Mouse (Mus musculus): Measurements from ENCODE around the gene Fzr1.

Gene Fzr1

GRCm38 (mm10) chr10:81402227-81402765 is 24.0 kb upstream of the Fzr1 start:
- DNase-seq (ENCODE audit: low spot score): no peak

DNA sequence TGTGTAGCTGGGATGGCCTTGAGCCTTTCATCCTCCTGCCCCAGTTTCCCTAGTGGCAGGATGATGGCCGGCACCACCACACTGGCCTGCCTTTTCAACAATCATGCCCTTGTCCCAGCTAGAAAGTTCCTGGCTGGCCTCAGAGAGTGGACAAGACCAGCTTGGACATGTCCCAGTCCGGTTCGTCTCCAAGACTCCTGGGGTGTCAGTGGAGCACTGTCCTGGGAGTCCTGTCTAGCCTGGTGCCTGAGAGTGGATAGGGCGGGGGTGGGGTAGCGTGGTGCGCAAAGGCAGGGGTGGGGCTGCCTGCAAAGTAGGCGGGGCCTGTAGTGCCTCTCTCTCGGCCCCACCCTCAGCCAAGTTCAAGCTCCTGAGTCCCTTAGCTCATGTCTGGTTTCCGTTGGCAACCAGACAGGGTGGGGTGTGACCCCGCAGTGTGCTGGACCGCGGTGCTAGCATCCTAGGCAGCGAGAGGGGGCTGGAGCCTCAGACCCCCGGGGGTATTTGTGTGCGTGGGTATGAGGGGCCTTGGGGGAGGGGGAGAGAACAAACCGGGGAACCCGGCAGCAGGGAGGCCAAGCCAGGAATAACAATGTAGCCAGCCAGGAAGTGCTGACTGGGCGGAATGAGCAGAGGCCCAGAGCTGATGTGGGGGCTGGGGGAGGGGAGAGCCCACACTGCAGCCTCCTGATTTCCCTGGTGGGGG is 23.4 kb upstream of the Fzr1 start:
- DNase-seq (ENCODE audit: low spot score): no peak

DNA sequence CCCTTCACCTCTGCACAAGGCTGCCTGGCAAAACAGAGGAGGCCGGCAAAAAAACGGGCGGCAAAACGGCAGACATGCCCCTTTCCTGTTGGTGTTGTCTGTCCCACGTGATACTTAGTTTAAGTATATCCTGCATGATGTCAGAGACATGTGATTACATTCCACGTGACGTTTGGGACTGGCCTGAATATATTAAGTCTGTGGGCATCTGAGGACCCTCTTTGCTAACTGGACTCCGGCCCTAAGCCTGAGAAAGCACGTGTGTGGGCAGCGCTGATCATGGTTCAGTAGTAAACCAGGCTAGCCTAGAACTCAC is 22.8 kb upstream of the Fzr1 start:
- no peak for DNase-seq (ENCODE audit: low spot score)

GRCm38 (mm10) chr10:81400371-81401204 is 22.3 kb upstream of the Fzr1 start:
- DNase-seq (ENCODE audit: low spot score): no peak

- DNase-seq (ENCODE audit: low spot score): no peak
Observed at GRCm38 (mm10) chr10:81399798-81400308, 21.5 kb upstream of the Fzr1 start.

DNA sequence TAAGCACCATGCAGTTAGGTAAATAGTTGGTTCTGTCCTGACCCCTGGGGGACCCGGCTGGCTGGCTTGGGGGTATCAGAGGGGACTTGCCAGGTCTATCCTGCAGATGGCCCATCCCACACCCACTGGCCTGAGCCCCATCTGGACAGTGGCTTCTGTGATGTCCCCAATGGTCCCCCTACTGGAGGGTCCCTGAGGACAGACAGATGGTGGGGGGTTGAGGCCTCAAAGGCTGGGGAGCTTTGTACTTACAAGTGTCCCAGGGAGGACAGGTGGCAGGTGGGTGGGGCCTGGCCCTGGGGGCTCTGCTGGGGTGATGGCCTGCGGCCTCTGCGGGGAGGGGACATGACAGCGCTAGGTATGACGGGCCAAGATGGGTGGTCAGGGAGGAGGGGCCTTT is 21.0 kb upstream of the Fzr1 start:
- no peak for DNase-seq (ENCODE audit: low spot score)

DNA sequence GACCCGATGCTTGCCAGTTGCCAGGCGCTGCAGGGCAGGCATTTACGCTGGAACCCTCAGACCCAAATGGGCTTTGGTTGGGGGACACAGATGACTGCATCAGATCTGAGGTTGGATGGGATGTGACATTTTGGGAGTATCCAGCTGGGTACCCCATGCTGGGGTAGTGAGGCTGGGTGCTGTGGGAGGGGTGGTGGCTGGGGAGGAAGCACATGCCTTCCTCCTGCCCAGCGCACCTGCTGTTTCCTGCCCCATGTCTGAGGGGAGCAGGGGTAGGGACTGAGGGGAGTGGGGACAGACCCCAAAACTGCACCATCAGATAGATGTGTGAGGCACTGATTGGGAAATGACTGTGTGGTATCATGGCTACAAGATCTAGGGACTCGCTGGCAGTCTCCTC is 18.4 kb upstream of the Fzr1 start:
- no peak for DNase-seq (ENCODE audit: low spot score)

DNA sequence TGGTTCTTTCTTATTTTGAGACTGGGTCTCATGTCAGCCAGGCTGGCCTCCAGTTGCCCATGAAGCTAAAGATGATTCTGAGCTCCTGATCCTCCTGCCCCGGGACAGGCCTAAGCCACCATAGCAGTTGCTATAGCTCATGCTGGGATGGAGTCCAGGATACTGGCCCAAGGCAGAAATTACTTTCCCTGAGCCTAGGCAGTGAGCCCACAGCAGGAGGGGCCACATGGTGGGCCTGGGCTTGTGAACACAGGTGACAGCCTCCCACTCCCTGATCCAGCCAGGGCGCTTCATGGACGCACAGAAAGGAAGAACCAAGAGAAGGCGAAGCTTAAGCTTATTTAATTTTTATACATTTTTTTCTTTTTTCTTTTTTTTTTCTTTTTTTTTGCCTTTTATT is 17.5 kb upstream of the Fzr1 start:
- DNase-seq (ENCODE audit: low spot score): no peak

GRCm38 (mm10) chr10:81395127-81395526 is 16.8 kb upstream of the Fzr1 start:
- peak; percentile 67 for DNase-seq (ENCODE audit: low spot score)

GRCm38 (mm10) chr10:81393456-81394063 is 15.2 kb upstream of the Fzr1 start:
- DNase-seq (ENCODE audit: low spot score): no peak

DNA sequence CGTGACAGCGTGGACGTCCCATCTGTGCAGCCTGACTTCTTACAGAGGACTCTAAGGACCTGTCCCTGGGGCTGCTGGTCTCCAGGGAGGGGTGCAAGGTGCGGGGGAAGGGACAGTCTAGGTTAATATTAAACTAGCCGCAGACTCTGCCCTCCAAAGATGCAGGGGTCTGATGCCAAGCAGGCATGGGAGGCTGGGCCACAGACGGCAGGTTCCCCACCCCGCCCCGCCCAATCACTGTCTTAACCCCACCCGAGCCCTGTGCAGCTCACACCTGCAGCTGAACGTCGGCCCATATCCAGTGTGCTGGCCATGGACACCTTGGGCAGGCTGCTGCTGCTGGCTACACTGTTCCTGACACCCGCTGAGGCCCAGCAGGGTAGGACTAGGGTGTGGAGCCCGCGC is 14.5 kb upstream of the Fzr1 start, which contains the start of gene Smim24:
Gene Smim24 (plus strand): TSS at position 271 of the 405 bp plus-strand sequence.
- no peak for DNase-seq (ENCODE audit: low spot score)

DNA sequence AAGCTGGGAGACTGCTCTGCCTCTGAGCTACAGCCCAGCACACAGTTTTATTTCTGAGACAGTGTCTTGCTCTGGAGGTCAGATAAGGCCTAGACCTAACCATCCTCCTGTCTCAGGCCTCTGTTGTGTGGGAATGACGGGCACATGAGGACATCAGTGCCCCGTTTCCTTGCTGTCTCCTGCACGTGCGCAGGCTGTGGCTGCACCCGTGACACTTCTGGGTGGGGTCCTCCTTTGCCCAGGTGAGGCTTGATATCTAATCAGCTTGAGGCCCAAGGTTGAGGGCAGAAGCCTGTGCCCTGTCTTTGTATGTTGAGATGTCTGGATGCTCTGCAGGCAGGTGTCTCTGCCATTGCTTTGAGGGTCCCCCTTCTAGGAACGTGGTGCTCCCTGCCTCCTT is 14.0 kb upstream of the Fzr1 start:
- no peak for DNase-seq (ENCODE audit: low spot score)

DNA sequence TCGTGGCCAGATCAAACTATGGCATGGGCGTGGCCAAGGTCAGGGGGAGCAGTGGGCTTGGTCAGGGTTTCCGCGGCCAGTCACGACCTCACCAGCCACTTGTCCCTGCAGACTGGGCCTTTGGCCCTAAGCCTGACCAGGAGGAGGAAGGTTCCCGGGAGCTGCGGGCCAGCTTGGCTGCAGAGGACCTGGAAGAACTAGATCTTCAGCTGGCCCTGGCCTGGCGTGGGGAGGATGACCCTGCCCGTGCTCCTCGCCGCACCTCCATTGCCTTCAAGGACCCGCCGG is 12.3 kb upstream of the Fzr1 start:
- no peak for DNase-seq (ENCODE audit: low spot score)

DNA sequence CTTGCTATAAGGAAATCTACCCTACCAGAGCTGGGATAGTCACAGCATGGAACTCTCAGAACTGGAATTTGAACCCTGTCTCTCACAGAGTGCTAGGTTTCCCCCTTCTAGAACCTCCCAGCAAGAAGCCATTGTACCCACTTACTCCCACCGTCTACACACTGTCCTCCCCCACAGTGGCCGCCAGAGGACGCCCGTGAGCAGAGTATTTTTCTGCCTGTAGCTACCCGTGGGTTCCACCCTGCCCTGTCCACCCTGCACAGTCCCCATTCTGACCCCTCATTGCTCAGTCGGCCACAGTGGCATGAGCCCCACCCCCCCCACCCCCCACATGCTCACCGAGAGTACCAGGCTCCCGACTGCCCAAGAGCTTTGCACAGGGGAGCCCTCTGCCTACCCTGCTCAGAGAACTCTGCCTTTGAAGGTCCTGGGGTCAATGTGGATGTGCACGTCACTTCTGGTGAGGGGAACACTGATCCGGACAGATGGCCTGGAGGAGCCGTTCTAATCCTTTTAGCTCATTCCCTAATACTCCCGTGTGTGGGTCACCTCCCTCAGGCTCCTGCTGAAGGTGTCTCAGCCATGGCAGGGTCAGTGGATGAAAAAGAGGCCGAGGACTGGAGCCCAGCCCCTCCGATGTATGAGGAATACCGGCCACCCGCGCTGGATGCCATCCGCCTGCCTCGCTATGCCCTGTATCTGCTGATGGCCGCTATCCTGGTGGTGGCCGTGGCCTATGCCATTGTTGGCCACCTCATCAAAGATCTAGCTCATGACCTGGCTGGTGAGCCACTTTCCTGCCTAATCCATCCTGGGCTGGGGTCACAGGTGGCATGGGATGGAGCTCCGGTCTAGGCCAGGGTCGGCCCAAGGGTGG is 11.7 kb upstream of the Fzr1 start:
- DNase-seq (ENCODE audit: low spot score): peak; percentile 73

GRCm38 (mm10) chr10:81389373-81389772 is 11.1 kb upstream of the Fzr1 start:
- no peak for DNase-seq (ENCODE audit: low spot score)

GRCm38 (mm10) chr10:81388505-81389055 is 10.3 kb upstream of the Fzr1 start, which contains the start of gene Gm48552:
Gm48552 (plus strand) TSS chr10:81389005.
- no peak for DNase-seq (ENCODE audit: low spot score)

DNA sequence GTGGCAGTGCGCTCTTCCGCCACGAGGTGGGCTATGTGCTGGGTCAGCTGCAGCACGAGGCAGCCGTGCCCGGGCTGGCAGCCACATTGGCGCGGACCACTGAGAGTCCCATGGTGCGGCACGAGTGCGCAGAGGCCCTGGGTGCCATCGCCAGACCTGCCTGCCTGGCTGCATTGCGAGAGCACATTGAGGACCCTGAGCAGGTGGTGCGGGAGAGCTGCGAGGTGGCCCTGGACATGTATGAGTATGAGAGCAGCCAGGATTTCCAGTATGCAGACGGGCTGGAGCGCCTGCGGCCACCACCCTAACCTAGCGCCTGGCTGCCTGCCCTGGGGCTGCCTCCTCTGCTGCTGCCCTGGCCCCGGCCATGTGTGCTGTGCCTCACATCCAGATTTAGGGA is 9.4 kb upstream of the Fzr1 start:
- no peak for DNase-seq (ENCODE audit: low spot score)

DNA sequence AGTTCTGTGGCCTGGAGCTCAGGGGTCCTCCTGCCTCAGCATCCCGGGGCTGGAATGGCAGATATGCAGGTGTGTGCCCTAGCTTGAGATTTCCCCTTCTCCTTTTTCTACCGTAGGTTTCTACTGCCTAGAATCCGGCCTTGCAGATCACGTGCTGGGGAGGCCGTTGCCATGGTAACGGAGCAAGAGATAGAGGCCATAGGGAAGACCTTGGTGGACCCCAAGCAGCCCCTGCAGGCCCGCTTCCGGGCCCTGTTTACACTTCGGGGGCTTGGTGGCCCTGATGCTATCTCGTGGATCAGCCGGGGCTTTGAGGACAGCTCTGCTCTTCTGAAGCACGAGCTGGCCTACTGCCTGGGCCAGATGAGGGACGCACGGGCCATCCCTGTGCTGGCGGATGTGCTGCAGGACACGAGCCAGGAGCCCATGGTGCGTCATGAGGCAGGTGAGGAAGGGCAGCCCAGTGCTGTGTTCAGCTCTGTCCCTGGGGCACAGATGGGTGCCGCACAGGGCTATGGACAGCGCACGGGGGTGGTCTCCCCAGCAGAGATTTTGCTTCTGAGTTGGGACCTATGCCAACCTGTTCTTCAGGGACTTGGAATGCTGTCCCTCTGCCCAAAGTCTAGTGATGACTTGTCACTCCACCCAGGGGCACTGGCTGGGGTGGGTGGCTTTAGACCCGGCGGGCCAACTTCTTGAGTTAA is 7.4 kb upstream of the Fzr1 start:
- DNase-seq (ENCODE audit: low spot score): no peak

DNA sequence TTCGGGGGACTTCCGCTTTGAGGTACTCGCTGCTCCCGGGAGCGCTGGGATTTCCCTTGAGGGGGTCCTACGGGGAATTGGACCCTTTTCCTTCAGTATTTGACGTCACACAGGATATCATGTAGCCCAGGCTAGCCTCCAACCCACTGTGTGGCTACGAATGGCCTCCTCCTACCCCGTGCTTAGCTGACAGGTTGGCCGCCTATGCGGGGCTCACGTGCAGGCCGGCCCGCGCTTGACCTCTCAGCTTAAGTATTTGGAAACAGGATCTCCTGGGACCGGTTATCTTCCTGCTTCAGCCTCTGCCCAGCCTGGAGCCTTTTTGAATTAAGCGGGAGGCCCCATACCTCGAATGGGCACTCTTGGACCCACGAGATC is 6.3 kb upstream of the Fzr1 start:
- no peak for DNase-seq (ENCODE audit: low spot score)

GRCm38 (mm10) chr10:81383802-81384604 is 5.7 kb upstream of the Fzr1 start, which contains the start of the genes Dohh and Gm48551:
Dohh (plus strand) TSS chr10:81384428.
Gm48551 (plus strand) TSS chr10:81384466.
- peak; percentile 99 for DNase-seq (ENCODE audit: low spot score)
